25 mouse cellular contexts compared by ENCODE assay signal in the genomic region with DNA sequence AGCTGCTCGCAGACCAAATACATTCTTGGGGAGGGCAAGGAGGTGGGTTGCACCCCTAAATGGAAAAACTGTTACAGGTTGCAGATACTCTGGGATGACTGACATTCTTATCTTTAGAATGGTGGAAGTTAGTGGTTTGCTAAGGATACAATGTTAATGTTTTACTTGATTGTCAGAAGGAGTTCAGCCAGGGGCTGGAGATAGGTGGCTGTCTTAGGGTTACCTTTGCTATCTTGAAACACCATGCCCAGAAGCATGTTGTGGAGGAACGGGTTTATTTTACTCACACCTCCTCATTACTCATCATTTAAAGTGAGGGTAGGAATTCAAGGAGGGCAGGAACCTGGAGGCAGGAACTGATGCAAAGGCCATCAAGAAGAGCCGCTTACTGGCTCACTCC.
"Had no signal": no experiment of that assay in that cellular context is flagged by ENCODE, and none has a peak within 500 bp of the region (broad histone marks: within the 10 kb centered on the region; RNA-seq: fewer than 3 reads in every experiment).

No protein-coding gene starts in this region.

- H3K9me3 ChIP-seq: heart, embryonic 13.5 days; heart, embryonic 15.5 days; hindbrain, embryonic 13.5 days; intestine, embryonic 15.5 days; limb, embryonic 10.5 days had no signal

- DNase-seq: gastrocnemius, adult 2 months; gastrocnemius, postnatal 10 days; gastrocnemius, postnatal 25 days; heart, adult 11 months; heart, adult 2 months; heart, postnatal 14 days; heart, postnatal 36 days; kidney, adult 18-20 months; kidney, adult 8-10 months; kidney, postnatal 10 days; kidney, postnatal 25 days; kidney, postnatal 4 days had no signal

- H3K36me3 ChIP-seq: heart, embryonic 13.5 days; heart, embryonic 15.5 days; hindbrain, embryonic 13.5 days; intestine, embryonic 15.5 days; limb, embryonic 10.5 days; limb, embryonic 12.5 days had no signal

- H3K4me1 ChIP-seq: intestine, embryonic 15.5 days; limb, embryonic 12.5 days had no signal

- H3K9ac ChIP-seq: heart, embryonic 13.5 days; heart, embryonic 15.5 days; hindbrain, embryonic 13.5 days; intestine, embryonic 15.5 days; limb, embryonic 12.5 days had no signal

- H3K4me3 ChIP-seq: gastrocnemius, adult 2 months; heart, adult 2 months; heart, embryonic 13.5 days; heart, embryonic 15.5 days; hindbrain, embryonic 13.5 days; intestine, embryonic 15.5 days; layer of hippocampus, adult 2 months; left cerebral cortex, adult 2 months; limb, embryonic 10.5 days; limb, embryonic 12.5 days had no signal

- ATAC-seq: forebrain, embryonic 16.5 days; hindbrain, embryonic 16.5 days; inflammation-experienced regulatory T-cells, adult 6 months; intestine, embryonic 15.5 days; intestine, postnatal 0 days had no signal

- H3K27me3 ChIP-seq: heart, embryonic 13.5 days; heart, embryonic 15.5 days; hindbrain, embryonic 13.5 days; intestine, embryonic 15.5 days; limb, embryonic 12.5 days had no signal

- H3K4me2 ChIP-seq: heart, embryonic 11.5 days; heart, embryonic 13.5 days; heart, embryonic 15.5 days; hindbrain, embryonic 13.5 days; intestine, embryonic 15.5 days; limb, embryonic 12.5 days had no signal

- H3K27ac ChIP-seq: gastrocnemius, adult 2 months; heart, adult 2 months; heart, embryonic 13.5 days; heart, embryonic 15.5 days; hindbrain, embryonic 13.5 days; intestine, embryonic 15.5 days; layer of hippocampus, adult 2 months; left cerebral cortex, adult 2 months; limb, embryonic 10.5 days; limb, embryonic 12.5 days had no signal
